Mouse (Mus musculus) lung, embryonic 14.5 days (tissue): Measurements from ENCODE around the gene Itsn1. TPM values are rescaled to one million over a fixed set of nuclear protein-coding genes. Genes with fewer than 3 reads are reported as not detected.

Experiments
- ATAC-seq: fragments of 200-750 bp; cut with Nextera tagmentation; 2 replicates; pipeline ENCODE4 v1.8.0; 2017; ENCODE audit warnings: mild to moderate bottlenecking, moderate TSS enrichment, moderate library complexity; ENCODE audit not compliant: insufficient read depth
- DNase-seq: peaks from one replicate; pipeline ENCODE4 v3.0.0-alpha.2; 2015
- H3K27ac ChIP-seq: fragments of 300-500 bp; sonication (generic); 2 replicates; pipeline ENCODE4 v1.5.1; 2014; ENCODE audit warnings: low read depth, mild to moderate bottlenecking, moderate library complexity
- H3K27me3 ChIP-seq: fragments of 300-500 bp; sonication (generic); 2 replicates; pipeline ENCODE4 v1.6.1; 2014; ENCODE audit warnings: low read length, control low read depth; ENCODE audit not compliant: insufficient read depth
- H3K36me3 ChIP-seq: fragments of 300-500 bp; sonication (generic); 2 replicates; pipeline ENCODE4 v1.6.1; 2014; ENCODE audit warnings: control low read depth; ENCODE audit not compliant: insufficient read depth
- H3K4me1 ChIP-seq: fragments of 300-500 bp; sonication (generic); 2 replicates; pipeline ENCODE4 v1.6.1; 2014; ENCODE audit warnings: antibody characterized with exemption, control low read depth; ENCODE audit not compliant: insufficient read depth
- H3K4me2 ChIP-seq: fragments of 300-500 bp; sonication (generic); 2 replicates; pipeline ENCODE4 v1.6.1; 2014; ENCODE audit warnings: mild to moderate bottlenecking
- H3K4me3 ChIP-seq: fragments of 300-500 bp; sonication (generic); 2 replicates; pipeline ENCODE4 v1.5.1; 2014; ENCODE audit warnings: low read depth, low read length
- H3K9ac ChIP-seq: fragments of 300-500 bp; sonication (generic); 2 replicates; pipeline ENCODE4 v1.6.1; 2014
- H3K9me3 ChIP-seq: fragments of 300-500 bp; sonication (generic); 2 replicates; pipeline ENCODE4 v1.6.1; 2016; ENCODE audit warnings: low read depth, low read length, control low read depth
- CTCF ChIP-seq: IDR thresholded peaks from 2 replicates; pipeline ENCODE4 v1.5.1; 2016; ENCODE audit warnings: antibody characterized with exemption, low read depth
- whole genome bisulfite sequencing: fragments of 180-500 bp; shearing (Covaris S2); extraction: QIAGEN DNeasy Blood & Tissue Kit; methylation state at CpG from one replicate; pipeline ENCODE4 v1.1.7; 2014; 5-methylcytosine and 5-hydroxymethylcytosine counted together
- polyA plus RNA-seq: library from polyadenylated mRNA; unstranded; fragments of >200 nt; fragmentation: Nextera tagmentation; extraction: Ambion mirVana; gene quantifications from 2 replicates; pipeline ENCODE4 v1.2.1, GENCODE M21; 2014

Itsn1 gene
- polyA plus RNA-seq, 1 experiment from 2014 or later: 25.4 TPM

GRCm38 (mm10) chr16:91846089-91846741 is 117.1 kb downstream of the Itsn1 start:
- 23% methylated on average over 10 of the region's 10 CpGs for WGBS
- TF ChIP-seq CTCF: no peak
- DNase-seq: peak; percentile 74
- Histone ChIP-seq H3K36me3 (peaks cover 50% of the 10 kb centered on the region), H3K27me3 (no peaks in the 10 kb centered on the region), H3K4me1 (no peaks in the 10 kb centered on the region), H3K4me3 (no peak overlapping the region), H3K4me2 (no peak overlapping the region; the same call in 1 of the 2 replicates), H3K9me3 (no peaks in the 10 kb centered on the region), H3K27ac (peak overlapping the region; percentile 63; the same call in 1 of the 2 replicates), H3K9ac (no peak overlapping the region)
- peak; percentile 79 for ATAC-seq

DNA sequence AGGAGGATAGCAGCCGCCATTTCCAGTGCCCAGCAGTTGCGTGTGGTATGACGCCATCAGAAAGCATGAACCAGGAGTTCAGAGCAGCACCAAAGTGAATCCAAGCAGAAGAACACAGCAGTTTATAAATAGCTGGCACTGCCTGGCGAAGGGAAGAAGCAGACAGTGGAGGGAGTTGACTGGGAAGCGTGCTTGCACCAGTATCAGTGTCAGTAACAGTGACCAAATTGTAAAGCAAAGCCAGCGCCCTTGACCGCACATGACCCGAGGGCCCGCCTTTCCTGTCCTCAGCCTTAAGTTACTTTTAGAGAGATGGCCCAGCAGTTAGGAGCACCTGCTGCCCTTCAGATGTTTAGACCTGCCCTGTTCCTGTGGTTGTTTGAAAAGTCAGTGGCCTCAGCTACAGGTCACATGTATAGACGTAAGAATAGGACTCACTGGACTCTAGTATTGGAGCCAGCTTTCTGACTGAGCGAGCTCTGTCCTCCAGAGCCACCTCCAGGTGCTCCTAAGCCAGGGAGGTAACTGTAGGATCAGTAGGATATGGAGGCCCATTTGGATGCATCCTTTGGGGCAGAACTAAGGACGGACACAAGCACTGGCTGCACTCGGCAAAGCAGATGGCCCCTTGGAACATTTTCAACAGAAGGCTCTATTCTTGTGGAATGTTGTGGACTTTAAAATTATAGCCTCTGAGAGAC is 118.6 kb downstream of the Itsn1 start:
- Histone ChIP-seq H3K4me1 (no peaks in the 10 kb centered on the region), H3K9ac (no peak overlapping the region), H3K36me3 (peaks cover 54% of the 10 kb centered on the region), H3K4me3 (no peak overlapping the region), H3K27me3 (no peaks in the 10 kb centered on the region), H3K9me3 (no peaks in the 10 kb centered on the region), H3K27ac (0 out of 2 replicates have a peak overlapping the region, but pooled peaks have one; percentile 8), H3K4me2 (no peak overlapping the region)
- 89% methylated on average over 13 of the region's 13 CpGs for WGBS
- TF ChIP-seq CTCF: no peak
- no peak for DNase-seq
- no peak for ATAC-seq

DNA sequence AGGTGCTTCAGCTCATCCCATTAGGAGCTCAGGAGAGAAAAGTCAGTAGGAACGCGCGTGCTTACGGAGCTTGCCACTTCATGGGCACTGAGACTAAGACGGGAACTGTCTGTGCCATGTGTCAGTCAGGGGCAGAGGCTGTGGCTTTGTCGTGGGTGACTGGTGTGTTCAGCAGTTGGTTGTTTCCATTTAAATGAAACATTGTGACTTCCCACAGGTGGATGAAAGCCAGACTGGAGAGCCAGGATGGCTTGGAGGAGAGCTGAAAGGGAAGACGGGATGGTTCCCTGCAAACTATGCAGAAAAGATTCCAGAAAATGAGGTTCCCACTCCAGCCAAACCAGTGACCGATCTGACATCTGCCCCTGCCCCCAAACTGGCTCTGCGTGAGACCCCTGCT is 119.4 kb downstream of the Itsn1 start:
- Histone ChIP-seq H3K36me3 (peaks cover 54% of the 10 kb centered on the region), H3K27me3 (no peaks in the 10 kb centered on the region), H3K4me1 (no peaks in the 10 kb centered on the region), H3K4me3 (no peak overlapping the region), H3K9ac (no peak overlapping the region), H3K4me2 (no peak overlapping the region), H3K9me3 (no peaks in the 10 kb centered on the region), H3K27ac (no peak overlapping the region)
- ATAC-seq: no peak
- no peak for DNase-seq
- no peak for TF ChIP-seq CTCF
- WGBS: 93% methylated on average over 9 of the region's 9 CpGs

- Histone ChIP-seq H3K9me3 (no peaks in the 10 kb centered on the region), H3K36me3 (peaks cover 53% of the 10 kb centered on the region), H3K9ac (no peak overlapping the region), H3K27me3 (no peaks in the 10 kb centered on the region), H3K27ac (no peak overlapping the region), H3K4me3 (no peak overlapping the region), H3K4me1 (no peaks in the 10 kb centered on the region), H3K4me2 (no peak overlapping the region)
- no peak for TF ChIP-seq CTCF
- WGBS: 90% methylated on average over 7 of the region's 7 CpGs
- no peak for DNase-seq
- no peak for ATAC-seq
Measured at GRCm38 (mm10) chr16:91848906-91849603, 120.0 kb downstream of the Itsn1 start.

DNA sequence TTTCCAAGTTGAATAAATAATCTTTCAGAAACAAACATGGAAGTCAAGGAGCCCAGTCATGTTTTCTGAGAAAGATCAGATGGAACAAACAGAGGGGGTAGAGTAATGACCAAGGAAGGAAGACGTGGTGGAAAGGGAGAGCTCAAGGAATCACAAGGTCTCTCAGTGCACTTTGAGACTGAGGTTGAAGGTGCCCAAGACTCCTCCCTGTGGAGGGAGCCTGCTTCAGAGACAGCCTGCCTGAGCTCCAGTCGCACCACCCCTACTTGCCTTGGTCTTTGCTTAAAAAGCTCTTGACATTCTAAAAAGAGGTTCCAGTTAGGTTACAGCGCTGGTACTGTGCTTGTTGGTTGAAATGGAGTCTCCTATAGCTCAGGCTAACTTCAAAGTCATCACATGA is 121.1 kb downstream of the Itsn1 start:
- no peak overlapping the region for H3K4me2 ChIP-seq
- no peaks in the 10 kb centered on the region for H3K4me1 ChIP-seq
- H3K27ac ChIP-seq: no peak overlapping the region; the same call in 1 of the 2 replicates
- no peaks in the 10 kb centered on the region for H3K9me3 ChIP-seq
- WGBS: 72% methylated on average over 3 of the region's 3 CpGs
- H3K4me3 ChIP-seq: no peak overlapping the region
- no peak overlapping the region for H3K9ac ChIP-seq
- no peak for DNase-seq
- peaks cover 60% of the 10 kb centered on the region for H3K36me3 ChIP-seq
- ATAC-seq: no peak
- no peak for TF ChIP-seq CTCF
- H3K27me3 ChIP-seq: no peaks in the 10 kb centered on the region

DNA sequence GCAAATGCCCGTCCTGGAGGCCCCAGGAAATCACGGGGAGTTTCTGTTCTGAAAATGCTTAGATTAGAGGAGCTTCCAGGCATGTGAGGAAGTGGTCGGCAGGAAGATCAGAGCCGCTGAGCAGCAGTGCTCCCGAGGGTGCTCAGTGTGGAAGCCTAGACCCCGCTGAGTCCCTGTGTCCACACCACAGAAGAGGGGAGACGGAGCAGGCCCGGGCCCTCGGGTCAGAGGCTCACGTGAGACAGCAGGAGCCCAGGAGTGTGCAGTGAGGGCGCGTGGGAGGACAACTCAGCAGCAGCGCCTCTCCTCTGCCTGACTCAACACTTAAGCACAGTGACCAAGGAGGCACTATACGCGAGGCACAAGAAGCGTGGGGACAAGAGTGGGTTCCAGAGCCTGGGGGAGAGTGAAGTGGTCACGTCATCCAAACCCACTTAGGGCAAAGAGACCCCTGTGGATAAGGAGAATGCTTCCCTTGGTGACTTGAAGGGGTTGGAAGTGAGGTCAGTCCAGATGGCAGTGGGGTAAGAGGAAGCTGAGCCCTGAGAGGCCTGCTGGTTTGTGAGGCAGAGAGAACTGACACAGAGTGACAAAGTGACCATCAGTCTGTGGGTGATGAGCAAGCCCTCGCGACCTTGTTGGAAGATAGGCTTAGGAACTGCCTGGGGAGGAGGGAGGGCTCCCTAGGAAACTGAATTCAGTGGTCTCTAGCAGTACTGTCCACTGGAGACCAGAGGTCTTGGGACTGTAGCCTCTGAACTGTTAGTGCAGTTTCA is 122.6 kb downstream of the Itsn1 start:
- Histone ChIP-seq H3K4me2 (no peak overlapping the region), H3K9ac (no peak overlapping the region), H3K9me3 (no peaks in the 10 kb centered on the region), H3K36me3 (peaks cover 67% of the 10 kb centered on the region), H3K4me3 (no peak overlapping the region), H3K27me3 (no peaks in the 10 kb centered on the region), H3K4me1 (no peaks in the 10 kb centered on the region), H3K27ac (no peak overlapping the region)
- no peak for DNase-seq
- no peak for TF ChIP-seq CTCF
- WGBS: 79% methylated on average over 19 of the region's 19 CpGs
- ATAC-seq: no peak
